Mouse (Mus musculus) layer of hippocampus, adult 6 months (tissue): ENCODE results near the gene Rhox8. TPM values are rescaled to one million over a fixed set of nuclear protein-coding genes. Genes with fewer than 3 reads are reported as not detected.

Source experiments
- long read RNA-seq, 2 experiments: library from polyadenylated mRNA; unstranded; transcript quantifications; one replicate each; pipeline ENCODE4 v2.0.0; 2019 to 2020
- polyA plus RNA-seq: library from polyadenylated mRNA; unstranded; fragments of <200 nt; fragmentation: Nextera tagmentation; gene quantifications from 2 replicates; pipeline ENCODE4 v1.2.3, GENCODE M21; 2021

Gene Rhox8
- polyA plus RNA-seq, result not detected in 2 replicates
- long read RNA-seq, experiment 1, result 0 reads
- long read RNA-seq, experiment 2, result 0 reads

DNA sequence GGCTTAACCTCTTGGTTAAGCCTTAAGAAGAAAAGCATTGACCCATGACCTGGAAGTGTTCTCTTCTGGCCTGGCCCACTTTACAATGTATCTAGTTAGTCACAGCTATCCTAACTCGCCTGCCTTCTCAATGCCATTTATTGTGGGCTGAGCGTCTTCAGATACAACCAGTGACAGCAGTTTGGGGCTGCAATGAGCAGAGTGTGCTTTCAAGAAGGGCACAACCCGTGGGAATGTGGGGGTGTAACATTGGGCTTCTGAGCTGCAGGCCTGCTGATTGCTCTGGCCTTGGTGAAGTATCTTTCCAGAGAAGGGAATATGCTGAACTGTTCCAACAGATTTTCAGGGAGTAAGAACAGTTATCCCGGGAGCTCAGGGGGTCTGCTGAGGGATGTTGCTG is at the start of gene Rhox8:
Gene Rhox8, minus strand, starts transcription at position 101 of the 400 bp plus-strand sequence.

DNA sequence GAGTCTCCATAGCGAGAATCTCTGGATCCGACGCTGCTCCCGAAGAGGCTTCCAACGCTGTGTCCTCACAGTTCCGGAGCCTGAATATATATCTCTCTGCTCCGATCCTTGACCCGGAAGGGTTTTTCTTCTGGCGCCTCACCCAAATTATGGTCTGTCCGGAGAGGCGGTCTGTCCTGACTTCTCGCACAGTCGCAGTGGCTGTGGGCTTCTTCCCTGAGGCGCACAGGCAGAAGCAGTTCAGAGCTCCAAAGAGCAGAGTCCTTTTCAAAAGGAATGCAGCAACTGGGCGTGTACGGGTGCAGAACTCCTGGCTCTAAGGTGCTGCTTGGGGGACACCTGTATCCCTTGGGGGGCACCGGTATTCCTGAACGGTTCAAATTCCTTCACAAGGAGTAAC is 22.9 kb upstream of the Rhox8 start, which contains the start of gene Rhox9:
Gene Rhox9, minus strand, starts transcription at position 101 of the 400 bp plus-strand sequence.

DNA sequence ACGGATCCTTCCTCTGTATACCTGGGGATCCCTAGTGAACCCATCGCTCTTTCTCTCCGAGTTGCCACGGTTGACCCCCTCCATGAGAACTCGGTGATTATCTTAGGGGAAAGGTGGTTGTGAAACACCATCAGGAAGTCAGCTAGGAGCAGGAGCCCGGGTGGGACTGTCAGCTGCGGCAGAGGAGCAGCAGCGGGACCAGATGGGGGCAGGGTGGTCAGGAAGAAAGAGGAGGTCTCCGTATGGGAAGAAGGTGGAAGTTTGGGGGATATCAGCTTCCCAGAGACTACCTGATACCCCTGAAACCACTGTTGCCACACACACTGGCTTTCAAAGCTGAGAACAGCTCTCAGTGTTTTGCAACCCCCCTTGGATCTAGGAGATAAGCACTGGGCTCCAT is 18.4 kb upstream of the Rhox8 start, which contains the start of gene Rhox7b:
Gene Rhox7b, minus strand, starts transcription at position 101 of the 400 bp plus-strand sequence.

DNA sequence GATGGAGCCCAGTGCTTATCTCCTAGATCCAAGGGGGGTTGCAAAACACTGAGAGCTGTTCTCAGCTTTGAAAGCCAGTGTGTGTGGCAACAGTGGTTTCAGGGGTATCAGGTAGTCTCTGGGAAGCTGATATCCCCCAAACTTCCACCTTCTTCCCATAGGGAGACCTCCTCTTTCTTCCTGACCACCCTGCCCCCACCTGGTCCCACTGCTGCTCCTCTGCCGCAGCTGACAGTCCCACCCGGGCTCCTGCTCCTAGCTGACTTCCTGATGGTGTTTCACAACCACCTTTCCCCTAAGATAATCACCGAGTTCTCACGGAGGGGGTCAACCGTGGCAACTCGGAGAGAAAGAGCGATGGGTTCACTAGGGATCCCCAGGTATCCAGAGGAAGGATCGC is 47.4 kb downstream of the Rhox8 start, which contains the start of gene Rhox7a:
Gene Rhox7a, plus strand, starts transcription at position 301 of the 400 bp plus-strand sequence.

DNA sequence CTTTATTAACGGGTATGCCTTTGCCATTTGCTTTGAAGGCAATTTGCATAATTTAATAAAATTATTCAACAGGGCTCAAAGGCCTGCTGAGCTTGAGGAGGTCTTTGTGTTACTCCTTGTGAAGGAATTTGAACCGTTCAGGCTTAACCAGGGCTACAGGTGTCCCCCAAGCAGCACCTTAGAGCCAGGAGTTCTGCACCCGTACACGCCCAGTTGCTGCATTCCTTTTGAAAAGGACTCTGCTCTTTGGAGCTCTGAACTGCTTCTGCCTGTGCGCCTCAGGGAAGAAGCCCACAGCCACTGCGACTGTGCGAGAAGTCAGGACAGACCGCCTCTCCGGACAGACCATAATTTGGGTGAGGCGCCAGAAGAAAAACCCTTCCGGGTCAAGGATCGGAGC is 52.1 kb downstream of the Rhox8 start, which contains the start of gene Rhox6:
Gene Rhox6, plus strand, starts transcription at position 301 of the 400 bp plus-strand sequence.

Other genes with a start within 250 kb of the Rhox8 start
- not detected in 2 replicates for gene Rhox2g, start 235.5 kb downstream of the Rhox8 start, polyA plus RNA-seq
- not detected in 2 replicates for gene Rhox4g, start 227.6 kb downstream of the Rhox8 start, polyA plus RNA-seq
- not detected in 2 replicates for gene Rhox3h, start 210.2 kb downstream of the Rhox8 start, polyA plus RNA-seq
- gene Rhox2h, start 205.7 kb downstream of the Rhox8 start, polyA plus RNA-seq, result not detected in 2 replicates
- 0.20 and 0.55 TPM in 2 replicates for gene Rhox5, start 74.1 kb downstream of the Rhox8 start, polyA plus RNA-seq
- not detected in 2 replicates for gene Rhox6, start 52.0 kb downstream of the Rhox8 start, polyA plus RNA-seq
- not detected in 2 replicates for gene Rhox7a, start 47.3 kb downstream of the Rhox8 start, polyA plus RNA-seq
- not detected in 2 replicates for gene Rhox7b, start 18.3 kb upstream of the Rhox8 start, polyA plus RNA-seq
- gene Rhox9, start 22.8 kb upstream of the Rhox8 start, polyA plus RNA-seq, result not detected in 2 replicates
- not detected in 2 replicates for gene Btg1-ps1, start 139.9 kb upstream of the Rhox8 start, polyA plus RNA-seq
- gene Btg1-ps2, start 164.2 kb upstream of the Rhox8 start, polyA plus RNA-seq, result not detected in 2 replicates
- not detected in 2 replicates for gene Rhox10, start 187.5 kb upstream of the Rhox8 start, polyA plus RNA-seq
- gene Rhox11, start 206.2 kb upstream of the Rhox8 start, polyA plus RNA-seq, result not detected in 2 replicates
- gene Rhox12, start 232.0 kb upstream of the Rhox8 start, polyA plus RNA-seq, result not detected in 2 replicates
- not detected in 2 replicates for gene Rhox13, start 242.3 kb upstream of the Rhox8 start, polyA plus RNA-seq